Mouse (Mus musculus): ENCODE measurements at regions not wholly inside any gene's neighbourhood (a gene's known extent, or its start where the extent isn't known, plus 50 kb on each side); places are given as distances from the start of the nearest gene placed in this dataset.
A peak's percentile ranks its signal among the peaks of the same experiment; 100 is the strongest.

- Histone ChIP-seq H3K4me2 (no peak overlapping the region), H3K27me3 (no peaks in the 10 kb centered on the region), H3K9me3 (no peaks in the 10 kb centered on the region), H3K36me3 (no peaks in the 10 kb centered on the region), H3K4me3 (no peak overlapping the region), H3K27ac (no peak overlapping the region), H3K9ac (no peak overlapping the region), H3K4me1 (0 out of 2 replicates have a peak, but pooled peaks cover 14% of the 10 kb centered on the region)
- 63% methylated on average over 7 of the region's 7 CpGs for WGBS
- no peak for ATAC-seq (ENCODE audit: borderline replicate concordance, extremely low read depth, low FRiP score, low TSS enrichment)
Measured at GRCm38 (mm10) chr1:89011454-89011853, 58.8 kb upstream of the Sh3bp4 start.

- ATAC-seq (ENCODE audit: borderline replicate concordance, extremely low read depth, low FRiP score, low TSS enrichment): no peak; the same call in 1 of the 2 replicates
- Histone ChIP-seq H3K4me2 (peak overlapping the region; percentile 39), H3K36me3 (no peaks in the 10 kb centered on the region), H3K27ac (peak overlapping the region; percentile 29; the same call in 1 of the 2 replicates), H3K4me1 (0 out of 2 replicates have a peak, but pooled peaks cover 14% of the 10 kb centered on the region), H3K9me3 (no peaks in the 10 kb centered on the region), H3K9ac (no peak overlapping the region), H3K27me3 (no peaks in the 10 kb centered on the region), H3K4me3 (no peak overlapping the region)
- 34% methylated on average over 12 of the region's 12 CpGs for WGBS
Measured at GRCm38 (mm10) chr1:89015385-89015784, 54.8 kb upstream of the Sh3bp4 start.

DNA sequence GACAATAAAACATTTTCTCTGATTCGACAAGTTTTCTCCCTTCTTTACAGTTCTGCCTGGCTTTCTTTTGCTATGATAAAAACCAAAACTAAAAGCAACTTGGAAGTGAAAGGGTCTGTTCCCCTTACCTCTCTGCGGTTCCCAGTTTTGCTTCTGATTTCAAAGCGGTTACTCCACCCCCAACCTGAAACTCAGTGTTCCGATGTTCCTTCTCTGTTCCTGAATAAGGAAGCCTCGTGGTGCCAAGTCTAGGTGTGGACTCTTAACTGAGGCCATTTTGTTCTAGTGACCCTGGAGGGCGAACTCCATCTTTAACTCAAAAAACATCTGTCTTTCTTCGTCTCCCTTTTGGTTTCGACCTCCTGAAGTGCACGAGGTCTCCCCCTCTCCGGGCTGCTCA is 54.4 kb upstream of the Sh3bp4 start:
- Histone ChIP-seq H3K9ac (no peak overlapping the region), H3K36me3 (no peaks in the 10 kb centered on the region), H3K4me1 (0 out of 2 replicates have a peak, but pooled peaks cover 14% of the 10 kb centered on the region), H3K9me3 (no peaks in the 10 kb centered on the region), H3K4me2 (peak overlapping the region; percentile 39), H3K27ac (peak overlapping the region; percentile 29; the same call in 1 of the 2 replicates), H3K27me3 (no peaks in the 10 kb centered on the region), H3K4me3 (no peak overlapping the region)
- 56% methylated on average over 10 of the region's 10 CpGs for WGBS
- no peak for ATAC-seq (ENCODE audit: borderline replicate concordance, extremely low read depth, low FRiP score, low TSS enrichment)

DNA sequence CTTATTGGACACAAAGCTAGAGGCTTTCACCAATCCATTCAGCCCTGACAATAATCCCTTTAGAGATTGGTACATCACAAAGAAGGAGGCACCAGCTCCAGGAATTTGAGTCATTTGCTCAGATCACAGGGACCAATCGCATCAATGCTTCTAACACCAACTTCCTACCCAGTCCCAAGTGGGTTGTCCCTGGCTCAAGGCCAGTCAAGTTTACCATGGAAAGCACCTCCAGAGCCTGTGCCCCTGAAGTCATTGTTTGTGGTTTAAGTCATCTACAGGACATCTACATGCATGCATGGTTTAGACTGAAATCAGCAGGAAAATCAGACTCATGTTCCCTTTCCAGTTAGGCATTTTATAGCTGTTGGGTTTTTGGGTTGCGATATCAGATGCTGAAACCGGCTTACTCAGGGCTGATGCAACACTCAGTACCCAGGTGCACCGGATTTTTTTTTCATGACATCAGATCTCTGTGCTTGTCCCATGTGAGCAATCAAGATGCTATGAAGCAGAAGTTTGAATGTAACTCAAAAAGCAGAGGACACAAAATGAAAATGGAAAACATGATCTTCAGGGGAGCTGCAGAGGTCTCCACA is 50.3 kb upstream of the Sh3bp4 start:
- Histone ChIP-seq H3K4me1 (peaks cover 15% of the 10 kb centered on the region; the same call in 1 of the 2 replicates), H3K36me3 (no peaks in the 10 kb centered on the region), H3K4me3 (no peak overlapping the region), H3K9ac (no peak overlapping the region), H3K27ac (no peak overlapping the region), H3K27me3 (no peaks in the 10 kb centered on the region), H3K4me2 (no peak overlapping the region), H3K9me3 (no peaks in the 10 kb centered on the region)
- WGBS: 83% methylated on average over 4 of the region's 4 CpGs
- ATAC-seq (ENCODE audit: borderline replicate concordance, extremely low read depth, low FRiP score, low TSS enrichment): no peak
